Mouse (Mus musculus): Measurements from ENCODE around the gene Fxyd6. TPM values are rescaled to one million over a fixed set of nuclear protein-coding genes. Genes with fewer than 3 reads are reported as not detected.
A peak's percentile ranks its signal among the peaks of the same experiment; 100 is the strongest.

The Fxyd6 gene
- polyA plus RNA-seq, 1 experiment from 2014 or later, result 348 TPM

DNA sequence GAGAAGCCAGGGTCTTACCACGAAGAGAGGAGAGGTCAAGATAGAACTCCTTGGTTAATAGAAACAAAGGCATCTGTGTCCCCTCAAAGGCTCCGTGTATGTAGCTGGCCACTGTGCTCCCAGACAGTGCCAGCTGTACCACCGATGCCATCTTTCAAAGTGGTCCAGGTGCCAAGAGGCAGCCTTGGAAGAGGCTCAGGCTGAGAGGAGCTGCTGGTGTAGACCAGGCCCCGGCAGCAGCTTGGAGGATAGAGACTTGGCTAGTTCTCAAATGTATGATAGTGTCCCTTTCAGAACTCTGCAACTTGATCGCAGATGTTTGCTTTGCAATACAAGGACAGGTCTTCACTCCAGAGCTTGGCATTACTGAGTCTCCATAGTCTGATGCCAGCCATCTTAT lies 12.4 kb downstream of the Fxyd6 start:
- Histone ChIP-seq H3K36me3 (ENCODE audit: control insufficient read depth, insufficient read depth, low read length) (0 out of 2 replicates have a peak, but pooled peaks cover 3% of the 10 kb centered on the region), H3K27ac (replicated peaks; ENCODE audit: low read depth, low read length) (no peak overlapping the region), H3K4me2 (ENCODE audit: low read length) (no peak overlapping the region), H3K27me3 (ENCODE audit: control insufficient read depth, insufficient read depth, low read length) (no peaks in the 10 kb centered on the region), H3K4me1 (ENCODE audit: control insufficient read depth, insufficient read depth, low read length) (peaks cover 20% of the 10 kb centered on the region), H3K9me3 (ENCODE audit: control insufficient read depth, low read length) (no peaks in the 10 kb centered on the region), H3K9ac (replicated peaks; ENCODE audit: low read length) (no peak overlapping the region), H3K4me3 (replicated peaks; ENCODE audit: low read depth, low read length) (no peak overlapping the region)
- 89% methylated on average over 5 of the region's 5 CpGs for WGBS
- DNase-seq (no peak), ATAC-seq (ENCODE audit: low FRiP score, low TSS enrichment) (no peak)

DNA sequence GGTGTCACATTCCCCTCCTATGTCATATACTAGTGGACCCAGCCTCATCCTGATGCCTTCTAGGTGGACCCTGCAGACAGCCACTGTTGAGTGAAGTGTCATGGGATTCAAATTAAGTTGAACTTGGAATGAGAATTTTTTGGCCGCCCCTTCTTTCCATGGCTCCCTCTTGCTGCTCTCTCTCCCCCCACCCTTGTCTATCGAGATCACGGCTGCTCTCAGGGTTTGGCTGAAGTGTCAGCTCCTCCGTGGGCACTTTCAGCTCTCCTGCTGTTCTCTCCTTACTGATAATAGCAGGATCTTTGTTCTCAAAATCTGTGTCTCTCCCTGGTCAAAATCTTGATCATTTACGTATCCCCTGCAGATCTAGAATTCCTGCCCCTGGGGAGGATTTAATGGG lies 12.8 kb downstream of the Fxyd6 start:
- Histone ChIP-seq H3K27ac (replicated peaks; ENCODE audit: low read depth, low read length) (no peak overlapping the region), H3K4me3 (replicated peaks; ENCODE audit: low read depth, low read length) (no peak overlapping the region), H3K36me3 (ENCODE audit: control insufficient read depth, insufficient read depth, low read length) (0 out of 2 replicates have a peak, but pooled peaks cover under 1% of the 10 kb centered on the region), H3K9me3 (ENCODE audit: control insufficient read depth, low read length) (no peaks in the 10 kb centered on the region), H3K27me3 (ENCODE audit: control insufficient read depth, insufficient read depth, low read length) (no peaks in the 10 kb centered on the region), H3K9ac (replicated peaks; ENCODE audit: low read length) (no peak overlapping the region), H3K4me2 (ENCODE audit: low read length) (no peak overlapping the region), H3K4me1 (ENCODE audit: control insufficient read depth, insufficient read depth, low read length) (peaks cover 20% of the 10 kb centered on the region)
- no peak for DNase-seq
- no peak for ATAC-seq (ENCODE audit: low FRiP score, low TSS enrichment)
- WGBS, result 81% methylated on average over 5 of the region's 5 CpGs

DNA sequence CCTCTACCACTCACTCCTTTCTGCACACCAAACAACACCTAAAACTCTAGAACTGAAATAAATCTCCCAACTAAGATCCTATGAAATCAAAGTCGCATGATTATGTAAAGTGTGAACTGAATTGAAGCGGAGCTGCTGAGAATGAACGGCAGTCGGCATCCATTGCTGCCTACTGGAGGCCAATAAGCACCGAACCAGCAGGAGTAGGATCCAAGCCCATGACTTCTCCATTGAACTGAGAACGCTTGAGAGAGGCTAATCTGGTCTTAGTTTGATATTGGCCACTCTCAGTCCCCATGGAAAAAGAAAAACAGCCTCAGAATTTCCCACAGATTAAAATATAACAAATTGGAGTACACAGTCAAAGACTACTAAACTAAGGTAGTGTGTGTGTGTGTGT lies 13.9 kb downstream of the Fxyd6 start:
- Histone ChIP-seq H3K4me1 (ENCODE audit: control insufficient read depth, insufficient read depth, low read length) (peaks cover 15% of the 10 kb centered on the region), H3K9me3 (ENCODE audit: control insufficient read depth, low read length) (no peaks in the 10 kb centered on the region), H3K27ac (replicated peaks; ENCODE audit: low read depth, low read length) (no peak overlapping the region), H3K36me3 (ENCODE audit: control insufficient read depth, insufficient read depth, low read length) (no peaks in the 10 kb centered on the region), H3K27me3 (ENCODE audit: control insufficient read depth, insufficient read depth, low read length) (no peaks in the 10 kb centered on the region), H3K9ac (replicated peaks; ENCODE audit: low read length) (no peak overlapping the region), H3K4me2 (ENCODE audit: low read length) (no peak overlapping the region), H3K4me3 (replicated peaks; ENCODE audit: low read depth, low read length) (no peak overlapping the region)
- DNase-seq (no peak), ATAC-seq (ENCODE audit: low FRiP score, low TSS enrichment) (no peak)
- WGBS, result 91% methylated on average over 6 of the region's 6 CpGs

GRCm38 (mm10) chr9:45386698-45387097 lies 16.7 kb downstream of the Fxyd6 start:
- no peak for ATAC-seq (ENCODE audit: low FRiP score, low TSS enrichment)
- no peak overlapping the region for H3K4me3 ChIP-seq (replicated peaks; ENCODE audit: low read depth, low read length)
- no peak overlapping the region for H3K4me2 ChIP-seq (ENCODE audit: low read length)
- peaks cover 14% of the 10 kb centered on the region for H3K36me3 ChIP-seq (ENCODE audit: control insufficient read depth, insufficient read depth, low read length)
- H3K9me3 ChIP-seq (ENCODE audit: control insufficient read depth, low read length), result no peaks in the 10 kb centered on the region
- no peak overlapping the region for H3K9ac ChIP-seq (replicated peaks; ENCODE audit: low read length)
- H3K27me3 ChIP-seq (ENCODE audit: control insufficient read depth, insufficient read depth, low read length), result no peaks in the 10 kb centered on the region
- H3K4me1 ChIP-seq (ENCODE audit: control insufficient read depth, insufficient read depth, low read length), result no peaks in the 10 kb centered on the region
- H3K27ac ChIP-seq (replicated peaks; ENCODE audit: low read depth, low read length), result no peak overlapping the region
- DNase-seq, result no peak
- 93% methylated on average over 5 of the region's 5 CpGs for WGBS

GRCm38 (mm10) chr9:45388385-45388994 lies 18.5 kb downstream of the Fxyd6 start:
- H3K27ac ChIP-seq (replicated peaks; ENCODE audit: low read depth, low read length), result no peak overlapping the region
- peaks cover 31% of the 10 kb centered on the region for H3K36me3 ChIP-seq (ENCODE audit: control insufficient read depth, insufficient read depth, low read length)
- no peaks in the 10 kb centered on the region for H3K4me1 ChIP-seq (ENCODE audit: control insufficient read depth, insufficient read depth, low read length)
- no peak overlapping the region for H3K4me2 ChIP-seq (ENCODE audit: low read length)
- H3K4me3 ChIP-seq (replicated peaks; ENCODE audit: low read depth, low read length), result no peak overlapping the region
- ATAC-seq (ENCODE audit: low FRiP score, low TSS enrichment), result peak; percentile 62; the same call in 1 of the 2 replicates
- DNase-seq, result peak; percentile 92
- H3K9ac ChIP-seq (replicated peaks; ENCODE audit: low read length), result no peak overlapping the region
- WGBS, result 43% methylated on average over 12 of the region's 12 CpGs
- no peaks in the 10 kb centered on the region for H3K9me3 ChIP-seq (ENCODE audit: control insufficient read depth, low read length)
- H3K27me3 ChIP-seq (ENCODE audit: control insufficient read depth, insufficient read depth, low read length), result no peaks in the 10 kb centered on the region

DNA sequence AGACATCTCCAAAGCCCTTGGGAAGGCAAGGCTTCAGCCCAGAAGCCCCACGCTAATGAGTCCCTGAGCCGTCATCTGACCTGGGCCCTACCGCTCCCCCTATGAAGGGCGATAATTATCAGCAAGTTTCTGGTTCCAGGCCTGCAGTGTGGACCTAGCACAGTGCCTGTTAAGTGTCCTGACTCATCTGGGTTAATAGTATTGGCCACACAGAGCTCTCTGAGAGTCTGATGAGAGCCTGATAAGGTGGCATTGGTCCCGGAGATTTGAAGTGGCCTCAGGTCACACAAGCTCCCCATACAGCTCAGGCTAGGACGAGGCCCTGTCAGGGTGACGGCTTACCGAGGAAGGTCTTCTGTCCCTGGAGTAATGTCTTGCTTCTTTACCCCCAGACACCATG lies 19.6 kb downstream of the Fxyd6 start:
- 92% methylated on average over 8 of the region's 8 CpGs for whole genome bisulfite sequencing
- peaks cover 42% of the 10 kb centered on the region for H3K36me3 ChIP-seq (ENCODE audit: control insufficient read depth, insufficient read depth, low read length)
- no peaks in the 10 kb centered on the region for H3K9me3 ChIP-seq (ENCODE audit: control insufficient read depth, low read length)
- no peak overlapping the region for H3K4me2 ChIP-seq (ENCODE audit: low read length)
- H3K27ac ChIP-seq (replicated peaks; ENCODE audit: low read depth, low read length), result no peak overlapping the region
- no peak overlapping the region for H3K9ac ChIP-seq (replicated peaks; ENCODE audit: low read length)
- no peaks in the 10 kb centered on the region for H3K4me1 ChIP-seq (ENCODE audit: control insufficient read depth, insufficient read depth, low read length)
- no peak overlapping the region for H3K4me3 ChIP-seq (replicated peaks; ENCODE audit: low read depth, low read length)
- ATAC-seq (ENCODE audit: low FRiP score, low TSS enrichment), result no peak
- no peak for DNase-seq
- H3K27me3 ChIP-seq (ENCODE audit: control insufficient read depth, insufficient read depth, low read length), result no peaks in the 10 kb centered on the region

- H3K27me3 ChIP-seq (ENCODE audit: control insufficient read depth, insufficient read depth, low read length), result no peaks in the 10 kb centered on the region
- H3K36me3 ChIP-seq (ENCODE audit: control insufficient read depth, insufficient read depth, low read length), result peaks cover 59% of the 10 kb centered on the region
- 81% methylated on average over 7 of the region's 7 CpGs for WGBS
- no peak overlapping the region for H3K27ac ChIP-seq (replicated peaks; ENCODE audit: low read depth, low read length)
- ATAC-seq (ENCODE audit: low FRiP score, low TSS enrichment) (no peak), DNase-seq (no peak)
- no peak overlapping the region for H3K4me3 ChIP-seq (replicated peaks; ENCODE audit: low read depth, low read length)
- no peak overlapping the region for H3K4me2 ChIP-seq (ENCODE audit: low read length)
- H3K9me3 ChIP-seq (ENCODE audit: control insufficient read depth, low read length), result no peaks in the 10 kb centered on the region
- no peaks in the 10 kb centered on the region for H3K4me1 ChIP-seq (ENCODE audit: control insufficient read depth, insufficient read depth, low read length)
- no peak overlapping the region for H3K9ac ChIP-seq (replicated peaks; ENCODE audit: low read length)
These were observed 21.3 kb downstream of the Fxyd6 start for GRCm38 (mm10) chr9:45391299-45391698.

- 93% methylated on average over 6 of the region's 6 CpGs for WGBS
- H3K4me2 ChIP-seq (ENCODE audit: low read length), result no peak overlapping the region
- H3K27me3 ChIP-seq (ENCODE audit: control insufficient read depth, insufficient read depth, low read length), result no peaks in the 10 kb centered on the region
- no peak overlapping the region for H3K4me3 ChIP-seq (replicated peaks; ENCODE audit: low read depth, low read length)
- no peaks in the 10 kb centered on the region for H3K4me1 ChIP-seq (ENCODE audit: control insufficient read depth, insufficient read depth, low read length)
- H3K36me3 ChIP-seq (ENCODE audit: control insufficient read depth, insufficient read depth, low read length), result peaks cover 59% of the 10 kb centered on the region
- no peak overlapping the region for H3K27ac ChIP-seq (replicated peaks; ENCODE audit: low read depth, low read length)
- no peak overlapping the region for H3K9ac ChIP-seq (replicated peaks; ENCODE audit: low read length)
- DNase-seq (no peak), ATAC-seq (ENCODE audit: low FRiP score, low TSS enrichment) (no peak)
- H3K9me3 ChIP-seq (ENCODE audit: control insufficient read depth, low read length), result no peaks in the 10 kb centered on the region
These were observed 25.2 kb downstream of the Fxyd6 start for GRCm38 (mm10) chr9:45395218-45395617.

GRCm38 (mm10) chr9:45395796-45396195 lies 25.8 kb downstream of the Fxyd6 start:
- Histone ChIP-seq H3K36me3 (ENCODE audit: control insufficient read depth, insufficient read depth, low read length) (peaks cover 53% of the 10 kb centered on the region), H3K9ac (replicated peaks; ENCODE audit: low read length) (no peak overlapping the region), H3K27me3 (ENCODE audit: control insufficient read depth, insufficient read depth, low read length) (no peaks in the 10 kb centered on the region), H3K4me2 (ENCODE audit: low read length) (no peak overlapping the region), H3K9me3 (ENCODE audit: control insufficient read depth, low read length) (no peaks in the 10 kb centered on the region), H3K4me1 (ENCODE audit: control insufficient read depth, insufficient read depth, low read length) (no peaks in the 10 kb centered on the region), H3K27ac (replicated peaks; ENCODE audit: low read depth, low read length) (no peak overlapping the region), H3K4me3 (replicated peaks; ENCODE audit: low read depth, low read length) (no peak overlapping the region)
- ATAC-seq (ENCODE audit: low FRiP score, low TSS enrichment) (no peak), DNase-seq (no peak)
- WGBS, result 66% methylated on average over 3 of the region's 3 CpGs

Data from midbrain, embryonic 14.5 days (tissue).